Mouse (Mus musculus) lung, postnatal 0 days (tissue): Measurements from ENCODE around the gene Nrbf2.

Experiments
- CTCF ChIP-seq: IDR thresholded peaks from 2 replicates; pipeline ENCODE4 v1.5.1; 2016; ENCODE audit warnings: antibody characterized with exemption, mild to moderate bottlenecking
- EP300 ChIP-seq: IDR thresholded peaks from 2 replicates; pipeline ENCODE4 v1.6.1; 2016; ENCODE audit warnings: antibody characterized with exemption, mild to moderate bottlenecking, control low read depth

DNA sequence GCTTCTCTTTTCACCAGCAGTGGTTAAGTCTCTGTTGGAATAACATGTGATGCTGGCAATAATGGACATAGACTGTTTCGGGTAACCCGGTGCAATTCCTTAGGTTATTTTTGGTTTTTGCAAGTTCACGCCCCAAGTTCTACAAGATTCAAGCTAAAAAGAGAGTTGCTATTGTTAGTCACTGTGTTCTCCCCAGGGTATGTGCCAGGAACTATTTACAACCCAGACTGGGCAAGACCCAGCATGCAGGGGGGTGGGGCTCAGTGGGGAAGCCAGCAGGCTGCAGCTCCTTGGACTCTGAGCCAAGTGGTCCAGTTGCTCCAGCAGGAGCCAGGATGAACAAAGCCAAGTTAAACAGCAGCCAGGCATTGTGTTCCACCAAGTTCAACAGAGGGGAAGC, 2.8 kb upstream of the Nrbf2 start:
- TF ChIP-seq CTCF (no peak), EP300 (no peak)
